Mouse (Mus musculus): ENCODE data around the gene Raet1d. TPM values are rescaled to one million over a fixed set of nuclear protein-coding genes. Genes with fewer than 3 reads are reported as not detected.
"Not testable (repeated sequence)": the region's sequence is repeated elsewhere in the genome, so short reads cannot be mapped to it uniquely, and the experiment has no call there.

Raet1d gene
- total RNA-seq (2021), result 1 to 10 TPM; 1.3 to 4.3 TPM
- long read RNA-seq, experiment 1, partial matches to known transcripts, result 1 of 3 reads
- long read RNA-seq, experiment 1, other reads (novel, unspliced or antisense), result 2 of 3 reads
- long read RNA-seq, experiment 2, partial matches to known transcripts, result 1 of 1 reads
- long read RNA-seq, experiment 2, other reads (novel, unspliced or antisense), result 0 of 1 reads

DNA sequence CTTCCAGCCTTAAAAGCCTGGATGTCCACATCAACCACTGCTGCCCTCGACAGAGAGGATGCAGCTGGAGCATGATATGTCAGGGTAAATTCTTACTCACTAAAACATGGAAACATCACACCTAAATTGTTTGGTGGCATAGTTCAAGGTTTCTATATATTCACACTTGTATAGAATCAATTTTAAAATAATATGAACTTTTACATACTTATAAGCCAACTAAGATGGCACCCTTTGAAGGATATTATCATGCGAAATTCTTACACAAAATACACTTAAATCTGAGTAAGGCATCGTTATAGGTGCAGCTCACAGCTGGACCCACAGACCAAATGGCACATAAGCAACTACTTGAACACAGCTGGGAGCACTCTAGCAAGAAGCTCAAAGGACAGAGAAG, at the start of gene Raet1d:
Gene Raet1d (plus strand): TSS at position 301 of the 400 bp plus-strand sequence.
- not testable (repeated sequence) for DNase-seq

DNA sequence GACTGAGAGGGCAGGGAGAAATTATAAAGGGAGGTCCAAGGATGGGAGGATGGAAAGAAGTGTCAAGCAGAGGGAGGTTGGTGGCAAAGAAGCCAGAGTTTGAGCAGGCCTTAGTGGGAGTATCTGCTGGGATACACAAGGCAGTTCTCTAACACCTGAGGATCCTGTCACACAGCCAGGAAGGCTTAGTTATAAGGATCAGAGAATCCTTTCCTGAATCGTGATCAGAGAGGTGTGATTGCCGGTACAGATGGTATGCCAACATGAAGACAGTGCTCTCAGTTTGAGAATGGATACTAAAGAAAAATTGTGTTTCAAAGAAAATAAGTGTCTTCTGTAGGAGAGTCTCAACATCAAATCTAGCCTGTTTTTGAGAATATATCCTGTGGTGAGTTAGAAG, 37.5 kb upstream of the Raet1d start:
- no peak for DNase-seq

DNA sequence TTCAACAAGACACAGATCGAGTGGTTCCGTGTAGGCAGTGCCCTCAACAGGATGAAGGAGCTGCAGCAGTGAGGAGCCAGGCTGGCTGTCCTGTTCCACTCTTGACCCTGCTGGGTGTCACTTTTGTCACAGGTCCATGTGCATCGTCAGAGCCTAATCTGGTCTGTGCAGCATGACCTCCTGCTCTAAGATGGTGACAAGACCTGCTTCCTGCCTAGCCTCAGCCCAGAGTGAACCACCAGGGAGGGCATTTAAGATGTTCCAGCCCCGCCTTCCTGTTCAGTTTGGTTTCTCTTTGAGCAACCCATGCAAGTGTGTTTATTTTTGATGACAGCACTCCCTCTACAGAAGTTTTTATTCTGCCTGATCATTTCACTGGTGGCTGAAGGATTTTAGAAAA, 14.6 kb upstream of the Raet1d start:
- DNase-seq, result not testable (repeated sequence)

DNA sequence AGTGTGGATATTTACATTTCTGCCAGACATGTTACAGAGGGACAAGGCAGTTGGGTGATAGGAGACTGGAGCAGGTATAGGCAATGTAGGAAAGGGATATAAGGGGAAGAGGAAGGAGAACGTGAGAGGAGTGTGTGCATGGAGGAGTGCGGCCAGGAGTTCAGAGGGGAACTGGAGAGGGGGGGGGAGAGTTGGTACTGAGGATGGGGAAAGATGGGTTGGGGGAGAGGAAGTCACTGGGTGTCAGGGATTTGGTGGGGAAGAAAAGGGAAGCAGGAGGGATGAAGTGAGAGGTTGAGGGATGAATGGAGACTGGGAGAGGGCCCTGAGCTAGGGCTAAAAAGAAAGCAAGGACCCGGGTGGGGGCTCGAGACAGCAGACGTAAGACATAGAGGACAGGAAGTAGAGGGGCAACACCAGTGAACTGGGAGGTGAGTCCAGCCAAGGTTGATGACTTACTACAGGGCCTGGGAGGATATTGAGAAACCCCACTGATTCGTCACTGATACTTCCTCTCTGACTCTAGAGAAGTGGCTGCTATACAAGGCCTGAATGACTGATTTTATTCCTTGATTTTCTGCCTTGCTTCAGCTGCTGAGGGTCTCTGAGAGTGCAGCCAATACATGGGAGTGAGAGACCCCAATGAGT, 6.7 kb upstream of the Raet1d start:
- not testable (repeated sequence) for DNase-seq

DNA sequence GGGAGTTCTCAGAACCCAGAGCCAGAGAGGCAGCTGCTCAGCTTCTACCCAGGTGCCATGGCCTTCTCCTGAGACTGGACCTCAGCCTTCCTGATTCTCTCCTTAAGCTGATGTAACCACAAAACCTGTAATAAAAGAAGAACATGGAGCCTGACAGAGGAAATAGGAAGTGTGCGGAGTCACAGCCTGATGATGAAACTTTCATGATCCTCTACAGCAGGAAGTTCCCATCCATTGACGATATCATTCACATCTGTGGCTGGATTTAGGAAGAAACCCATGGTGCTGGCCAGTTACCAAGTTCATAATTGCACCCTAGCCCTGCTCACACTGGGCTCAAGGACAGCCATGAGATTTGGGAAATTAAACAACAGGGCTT, 6.2 kb upstream of the Raet1d start:
- DNase-seq, result not testable (repeated sequence)

DNA sequence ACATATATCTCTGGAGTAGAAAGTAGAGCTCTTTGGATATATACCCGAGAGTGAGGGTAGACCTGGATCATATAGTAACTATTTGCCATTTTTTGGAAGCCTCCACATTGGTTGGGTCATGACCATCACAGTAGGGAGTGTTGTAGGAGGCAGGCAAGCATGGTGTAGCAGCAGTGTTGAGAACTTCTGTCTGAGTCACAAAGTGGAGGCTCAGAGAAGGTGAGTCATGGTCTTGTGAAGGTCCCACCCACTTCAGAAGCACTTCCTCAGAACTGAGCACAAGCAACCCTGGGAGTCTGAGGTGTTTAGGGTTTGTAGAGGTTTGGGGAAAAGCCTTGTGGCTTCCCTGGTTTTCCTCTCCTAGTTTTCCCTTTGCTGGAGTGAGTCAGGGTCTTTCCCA, 3.0 kb upstream of the Raet1d start:
- DNase-seq, result not testable (repeated sequence)

DNA sequence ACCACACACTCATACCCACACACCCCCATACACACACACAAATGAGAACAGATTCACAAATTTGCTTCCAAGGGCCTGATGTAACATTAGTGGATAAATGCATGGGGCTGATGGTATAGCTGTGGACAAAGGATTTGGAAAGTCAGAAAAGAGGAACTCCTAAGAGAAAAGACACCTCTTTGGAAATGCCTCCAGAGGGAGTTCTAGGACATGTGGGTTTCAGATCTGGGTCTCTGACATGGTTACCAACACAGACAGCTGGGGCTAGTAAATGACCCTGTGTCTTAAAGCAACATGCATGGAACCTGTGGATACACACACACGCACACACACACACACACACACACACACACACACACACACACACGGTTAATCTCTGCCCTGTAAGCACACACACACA, 605 bp downstream of the Raet1d start:
- not testable (repeated sequence) for DNase-seq

DNA sequence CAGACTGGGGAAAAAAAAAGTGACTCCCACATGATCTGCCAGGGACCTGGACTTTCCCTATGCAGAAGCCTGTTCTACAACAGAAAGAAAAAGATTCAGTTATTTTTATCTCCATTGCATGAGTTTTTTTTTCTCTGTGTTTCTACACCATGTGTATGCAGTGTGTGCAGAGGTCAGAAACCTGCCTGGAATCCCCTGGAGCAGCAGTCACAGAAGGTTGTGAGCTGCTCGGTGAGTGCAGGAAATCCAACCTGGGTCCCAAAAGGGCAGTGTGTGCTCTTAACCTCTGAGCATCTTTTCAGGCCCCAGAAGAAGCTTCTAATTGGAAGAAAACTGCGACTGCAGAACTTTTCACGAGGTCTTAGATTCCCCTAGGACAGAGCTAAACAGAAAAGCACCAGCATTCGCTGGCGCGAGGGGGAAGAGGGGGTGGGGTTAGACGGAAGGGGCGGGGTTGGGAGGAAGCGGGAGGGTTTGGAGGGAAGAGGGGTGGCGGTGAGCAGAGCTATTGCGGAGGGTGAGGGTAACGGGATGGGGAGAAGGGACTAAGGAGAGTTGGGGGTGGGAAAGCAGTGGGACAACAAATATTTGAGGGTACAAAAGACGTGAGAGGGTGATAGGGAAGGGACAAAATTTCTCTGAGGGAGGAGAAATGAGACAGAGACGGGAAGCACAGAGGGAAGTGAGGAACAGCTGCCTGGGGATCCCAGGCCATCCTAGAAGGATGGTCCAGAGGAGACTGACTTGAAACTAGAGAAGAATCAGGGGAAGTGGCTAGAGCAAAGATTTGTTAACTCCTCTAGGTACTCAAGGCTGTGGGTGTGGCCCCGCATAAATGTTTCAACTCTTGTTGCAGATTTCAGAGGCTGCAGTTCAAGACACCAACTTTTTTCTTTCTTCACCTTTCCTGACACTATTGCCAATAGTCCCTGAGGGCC, 1.3 kb downstream of the Raet1d start:
- DNase-seq, result peak; percentile 18

DNA sequence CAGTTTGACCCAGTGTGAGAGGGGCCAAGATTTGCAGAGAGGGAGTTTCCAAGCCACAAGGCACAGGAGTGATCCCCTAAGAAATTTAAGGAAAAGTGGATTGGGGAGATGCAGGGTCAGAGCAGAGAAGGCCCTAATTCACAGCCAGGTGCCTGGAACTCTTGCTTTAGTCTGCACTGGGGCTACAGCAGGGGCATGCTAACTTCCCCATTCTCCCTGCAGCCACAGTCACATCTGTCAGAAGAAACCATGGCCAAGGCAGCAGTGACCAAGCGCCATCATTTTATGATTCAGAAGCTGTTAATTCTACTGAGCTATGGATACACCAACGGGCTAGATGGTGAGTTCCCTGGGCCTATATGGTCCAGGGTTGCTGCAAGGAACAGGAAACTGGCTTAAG, 2.1 kb downstream of the Raet1d start:
- not testable (repeated sequence) for DNase-seq

DNA sequence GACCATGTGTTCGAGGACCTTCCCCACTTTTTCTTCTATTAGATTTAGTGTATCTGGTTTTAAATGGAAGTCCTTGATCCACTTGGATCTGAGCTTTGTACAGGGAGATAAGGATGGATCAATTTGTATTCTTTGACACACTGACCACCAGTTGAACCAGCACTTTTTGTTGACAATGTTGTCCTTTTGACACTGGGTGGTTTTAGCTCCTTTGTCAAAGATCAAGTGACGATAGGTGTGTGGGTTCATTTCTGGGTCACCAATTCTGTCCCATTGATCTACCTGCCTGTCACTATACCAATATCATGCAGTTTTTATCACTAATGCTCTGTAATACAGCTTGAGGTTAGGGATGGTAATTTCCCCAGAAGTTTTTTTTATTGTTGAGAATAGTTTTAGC, 4.6 kb downstream of the Raet1d start:
- DNase-seq, result not testable (repeated sequence)

DNA sequence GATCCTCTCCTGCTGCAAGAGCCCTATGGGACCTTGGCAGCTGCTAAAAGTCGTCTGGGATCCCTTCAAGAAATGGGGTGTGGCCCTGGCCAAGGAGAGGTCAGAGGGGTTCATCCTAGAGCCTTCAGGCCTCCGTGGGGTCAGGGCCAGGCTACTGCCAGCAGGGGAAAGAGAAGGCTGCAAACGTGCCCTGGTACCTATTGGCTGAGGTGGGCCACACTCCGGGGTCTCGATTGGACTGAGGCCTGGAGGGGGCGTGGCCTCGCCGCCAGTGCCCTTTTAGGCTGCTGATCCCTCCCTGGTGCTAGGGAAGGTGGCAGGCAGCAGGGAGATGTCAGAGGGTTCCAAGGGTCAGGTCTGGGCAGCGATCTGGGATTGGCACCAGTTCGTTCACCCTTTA, 20.9 kb downstream of the Raet1d start:
- not testable (repeated sequence) for DNase-seq

DNA sequence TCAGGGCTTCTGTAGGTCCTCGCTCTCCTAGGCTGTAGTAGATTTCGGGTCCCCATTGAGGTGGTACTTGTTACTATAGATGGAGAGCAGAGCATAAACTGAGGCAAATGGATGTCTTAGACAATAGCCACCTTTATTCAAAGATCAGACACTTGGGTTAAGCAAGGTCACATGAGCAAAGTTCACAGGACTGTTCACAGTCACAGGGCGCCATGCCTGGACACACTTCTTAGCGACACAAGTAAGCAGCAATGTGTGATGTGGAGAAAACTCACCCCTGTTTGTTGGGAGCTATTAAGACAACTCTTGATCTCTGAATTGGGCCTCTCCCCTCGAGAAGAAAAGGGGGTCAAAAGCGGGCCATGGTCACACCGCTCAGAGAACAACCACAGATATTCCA, 29.8 kb downstream of the Raet1d start:
- not testable (repeated sequence) for DNase-seq

DNA sequence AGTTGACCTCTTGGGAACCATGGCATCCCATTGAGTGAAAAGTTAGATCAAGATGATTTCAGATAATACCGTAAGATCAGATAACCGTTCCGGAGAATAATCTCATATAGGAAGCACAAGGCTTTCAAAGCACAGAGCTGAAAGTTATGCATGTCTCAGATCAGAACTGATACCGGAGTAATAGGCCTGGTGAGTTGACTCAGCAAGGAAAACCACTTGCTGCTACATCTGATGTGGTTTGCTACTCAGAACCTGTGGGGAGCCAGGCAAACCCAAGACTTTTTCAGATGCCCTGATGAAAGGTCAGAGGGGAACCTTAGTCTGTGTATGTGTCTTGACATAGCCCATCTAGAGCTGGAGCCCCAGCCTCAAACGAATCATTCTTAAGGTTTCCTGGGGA, 31.3 kb downstream of the Raet1d start:
- not testable (repeated sequence) for DNase-seq

DNA sequence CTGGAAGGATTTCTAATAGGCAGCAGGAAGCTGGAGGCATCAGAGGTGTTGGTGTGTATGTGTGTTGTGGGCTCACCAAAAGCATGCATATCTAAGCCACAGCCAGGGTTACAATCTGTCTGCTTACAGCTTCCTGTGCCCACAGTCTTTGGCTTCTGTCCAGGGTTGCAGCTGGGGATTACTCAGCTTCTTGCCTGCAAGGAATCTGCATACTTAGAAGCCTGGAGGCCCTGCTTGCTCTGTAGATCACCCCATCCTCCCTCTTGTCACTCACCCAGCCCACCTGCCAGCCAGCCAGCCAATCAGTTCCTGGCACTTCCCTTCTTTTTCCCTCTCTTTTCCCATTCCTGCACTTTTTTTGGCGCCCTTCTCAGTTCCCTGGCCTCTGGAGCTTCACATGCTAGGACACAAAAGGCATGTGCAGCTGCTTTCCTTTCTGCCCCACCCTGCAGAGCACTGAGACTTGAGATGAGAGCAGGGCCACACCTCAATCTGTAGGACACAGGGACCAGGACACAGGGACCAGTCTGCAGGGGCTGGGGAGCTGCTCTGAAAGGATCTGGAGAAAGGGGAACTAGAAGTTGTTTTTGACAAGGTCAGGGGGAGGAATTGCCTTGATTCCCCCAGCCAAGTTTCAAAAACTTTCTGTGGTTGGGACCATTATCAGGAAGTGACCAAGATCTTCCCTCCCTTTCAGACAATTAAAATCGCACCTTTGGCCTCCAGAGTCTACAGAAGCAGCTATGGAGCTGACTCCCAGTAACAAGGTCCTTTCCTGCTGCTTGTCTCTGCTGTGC, 32.9 kb downstream of the Raet1d start:
- not testable (repeated sequence) for DNase-seq

DNA sequence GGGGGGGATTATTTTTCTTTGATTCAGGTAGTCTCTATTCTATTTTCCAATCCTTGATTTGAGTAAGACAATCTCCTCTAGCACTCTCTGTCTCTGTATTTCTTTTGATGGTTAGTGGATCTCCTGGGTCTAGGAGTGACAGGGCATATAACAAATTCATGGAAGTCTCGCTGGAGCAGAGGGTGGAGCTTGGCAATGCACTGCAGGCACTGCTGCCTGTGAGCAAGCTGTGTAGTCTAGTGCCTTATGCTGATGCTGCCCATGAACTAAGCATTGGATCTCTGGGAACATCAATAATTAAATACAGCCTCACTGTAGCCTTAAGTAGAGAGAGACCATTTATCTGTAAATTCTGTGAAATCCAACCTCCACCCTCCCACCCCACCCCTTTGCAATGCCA, 36.3 kb downstream of the Raet1d start:
- not testable (repeated sequence) for DNase-seq

DNA sequence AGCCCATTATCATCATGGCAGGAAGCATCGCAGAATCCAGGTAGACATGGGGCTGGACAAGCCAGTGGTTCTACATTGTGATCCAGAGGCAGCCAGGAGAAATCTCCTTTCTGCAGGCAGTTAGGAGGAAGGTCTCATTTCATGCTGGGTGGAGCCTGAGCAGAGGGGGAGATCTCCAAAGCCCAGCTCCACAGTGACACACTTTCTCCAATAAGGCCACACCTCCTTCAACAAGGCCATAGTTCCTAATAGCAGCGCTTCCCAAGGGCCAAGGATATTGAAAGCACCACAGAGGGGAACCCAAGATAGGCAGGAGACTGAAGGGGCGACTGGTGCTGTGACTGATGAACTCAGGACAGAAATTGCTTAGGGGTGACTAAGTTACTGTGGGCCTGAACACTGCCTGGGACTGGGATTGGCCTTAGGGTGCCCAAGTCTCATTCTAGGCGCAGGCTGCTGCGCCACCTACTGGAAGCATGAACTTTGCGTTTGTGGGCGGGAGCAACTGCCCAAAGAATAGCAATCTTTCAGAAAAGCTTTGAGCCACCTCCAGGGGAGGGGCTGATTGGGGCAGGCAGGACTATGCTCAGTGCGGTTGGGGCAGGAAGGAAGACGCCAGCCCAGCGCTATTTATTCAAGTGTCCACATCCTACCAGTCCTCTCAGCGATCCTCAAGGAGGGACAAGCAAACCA, 42.0 kb downstream of the Raet1d start:
- peak; percentile 71 for DNase-seq

DNA sequence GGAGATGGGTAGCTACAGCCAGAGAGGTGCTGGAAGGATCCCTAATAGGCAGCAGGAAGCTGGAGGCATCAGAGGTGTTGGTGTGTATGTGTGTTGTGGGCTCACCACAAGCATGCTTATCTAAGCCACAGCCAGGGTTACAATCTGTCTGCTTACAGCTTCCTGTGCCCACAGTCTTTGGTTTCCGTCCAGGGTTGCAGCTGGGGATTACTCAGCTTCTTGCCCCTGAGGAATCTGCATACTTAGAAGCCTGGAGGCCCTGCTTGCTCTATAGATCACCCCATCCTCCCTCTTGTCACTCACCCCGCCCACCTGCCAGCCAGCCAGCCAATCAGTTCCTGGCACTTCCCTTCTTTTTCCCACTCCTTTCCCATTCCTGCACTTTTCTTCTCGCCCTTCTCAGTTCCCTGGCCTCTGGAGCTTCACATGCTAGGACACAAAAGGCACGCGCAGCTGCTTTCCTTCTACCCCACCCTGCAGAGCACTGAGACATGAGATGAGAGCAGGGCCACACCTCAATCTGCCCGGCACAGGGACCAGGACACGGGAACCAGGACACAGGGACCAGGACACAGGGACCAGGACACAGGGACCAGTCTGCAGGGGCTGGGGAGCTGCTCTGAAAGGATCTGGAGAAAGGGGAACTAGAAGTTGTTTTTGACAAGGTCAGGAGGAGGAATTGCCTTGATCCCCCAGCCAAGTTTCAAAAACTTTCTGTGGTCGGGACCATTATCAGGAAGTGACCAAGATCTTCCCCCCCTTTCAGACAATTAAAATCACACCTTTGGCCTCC, 53.5 kb downstream of the Raet1d start:
- peak; percentile 40 for DNase-seq

Data from adrenal gland, postnatal 10 days (tissue).